Comparison of ENCODE assay signal across 11 mouse cellular contexts in the genomic region with DNA sequence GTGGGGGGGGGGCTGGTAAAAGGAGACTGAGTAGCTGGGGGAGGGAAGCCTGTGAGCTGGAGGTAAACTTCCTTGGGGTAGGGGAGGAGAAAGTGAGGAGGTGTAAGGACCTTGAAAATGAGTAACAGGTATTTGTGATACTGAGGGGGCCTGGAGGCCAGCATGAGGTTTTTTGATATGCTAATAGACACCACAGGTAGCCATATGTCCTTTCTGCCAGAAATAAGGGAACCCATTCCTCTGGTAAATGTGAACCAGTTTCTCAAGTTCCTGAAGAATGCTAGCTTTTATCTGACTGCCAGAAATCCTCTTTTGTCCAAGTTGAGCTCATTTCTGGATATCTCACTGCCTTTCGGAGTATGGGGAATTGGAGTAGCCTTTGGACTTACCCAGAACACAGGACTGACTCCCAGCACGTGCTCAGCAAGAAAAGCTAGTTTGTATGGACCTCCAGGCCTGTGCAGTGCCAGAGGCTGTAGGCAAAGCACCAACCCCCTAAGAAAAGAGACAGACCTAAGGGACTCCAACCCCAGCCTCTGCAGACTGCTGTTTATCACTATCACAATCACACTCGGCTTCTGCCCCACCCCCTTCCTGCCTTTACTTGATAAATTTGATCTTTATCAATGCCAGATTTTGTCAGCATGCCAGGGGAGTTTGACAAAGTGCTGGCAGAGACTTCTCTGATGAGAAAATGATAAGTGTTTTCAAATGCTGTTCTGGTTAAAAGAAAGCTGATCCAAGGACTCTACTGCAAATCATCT.
A peak's percentile ranks its signal among the peaks of the same experiment; 100 is the strongest.
DNase-seq lines count a peak whose midpoint lies in the region.
"Had no signal": no experiment of that assay in that cellular context is flagged by ENCODE, and none has a peak within 500 bp of the region (broad histone marks: within the 10 kb centered on the region; RNA-seq: fewer than 3 reads in every experiment).

No protein-coding gene starts in this region.

- DNase-seq in embryo, embryonic 11 days: peak; percentile 33
- DNase-seq in embryo, embryonic 9.5 days (ENCODE audit: extremely low spot score): no peak
- DNase-seq in lung, postnatal 36 days: peak; percentile 20
- no peak for DNase-seq in lung, postnatal 25 days (ENCODE audit: low spot score)
- DNase-seq in adrenal gland, postnatal 14 days: peak; percentile 51
- peak; percentile 51 for DNase-seq in mesoderm, embryonic 11.5 days (ENCODE audit: low read depth, low spot score)
- no peak for DNase-seq in kidney, postnatal 25 days
- no peak for DNase-seq in layer of hippocampus, adult 9-10 months (ENCODE audit: low spot score)
- DNase-seq: cerebellum, postnatal 10 days; heart, postnatal 36 days; thymus, adult 18-20 months had no signal

Comparison
In these comparisons a context has a peak if more than half of its experiments do, and no peak if none do; other contexts are left out.
1. DNase-seq: peak in embryo, embryonic 11 days (single experiment), lung, postnatal 36 days (single experiment), adrenal gland, postnatal 14 days (single experiment) and mesoderm, embryonic 11.5 days (single experiment); none in embryo, embryonic 9.5 days (single experiment), lung, postnatal 25 days (single experiment), kidney, postnatal 25 days (0 of 2) and layer of hippocampus, adult 9-10 months (single experiment).